Mouse (Mus musculus) limb, embryonic 10.5 days (tissue): ENCODE data around the gene Slbp. TPM values are rescaled to one million over a fixed set of nuclear protein-coding genes. Genes with fewer than 3 reads are reported as not detected.

Source experiments
- DNase-seq: peaks from one replicate; pipeline ENCODE4 v3.0.0-alpha.2; 2017; ENCODE audit warnings: low spot score
- H3K27ac ChIP-seq: fragments of 300-500 bp; sonication (generic); 2 replicates; pipeline ENCODE4 v1.5.1; 2016; ENCODE audit warnings: mild to moderate bottlenecking
- H3K27me3 ChIP-seq: fragments of 300-500 bp; sonication (generic); 2 replicates; pipeline ENCODE4 v1.6.1; 2016; ENCODE audit warnings: low read depth, mild to moderate bottlenecking; ENCODE audit not compliant: poor library complexity, severe bottlenecking
- H3K36me3 ChIP-seq: fragments of 300-500 bp; sonication (generic); 2 replicates; pipeline ENCODE4 v1.6.1; 2016; ENCODE audit warnings: mild to moderate bottlenecking, moderate library complexity
- H3K4me1 ChIP-seq: fragments of 300-500 bp; sonication (generic); 2 replicates; pipeline ENCODE4 v1.6.1; 2016
- H3K4me3 ChIP-seq: fragments of 300-500 bp; sonication (generic); 2 replicates; pipeline ENCODE4 v1.5.1; 2016; ENCODE audit warnings: mild to moderate bottlenecking, moderate library complexity
- H3K9me3 ChIP-seq: fragments of 300-500 bp; sonication (generic); replicated peaks from 2 replicates; pipeline ENCODE4 v1.6.1; 2016; ENCODE audit warnings: mild to moderate bottlenecking
- WGBS: fragments of 180-500 bp; shearing (Covaris S2); methylation state at CpG from one replicate; pipeline ENCODE4 v1.1.7; 2016; 5-methylcytosine and 5-hydroxymethylcytosine counted together
- polyA plus RNA-seq: library from polyadenylated mRNA; unstranded; fragments of >200 nt; fragmentation: Nextera tagmentation; extraction: Ambion mirVana; gene quantifications from 2 replicates; pipeline ENCODE4 v1.2.1, GENCODE M21; 2016

Slbp gene
- polyA plus RNA-seq, 1 experiment from 2014 or later: 340 TPM

GRCm38 (mm10) chr5:33668223-33668622, 15.8 kb upstream of the Slbp start:
- Histone ChIP-seq H3K27ac (no peak overlapping the region), H3K27me3 (no peaks in the 10 kb centered on the region), H3K4me3 (no peak overlapping the region), H3K36me3 (peaks cover 98% of the 10 kb centered on the region), H3K9me3 (no peaks in the 10 kb centered on the region), H3K4me1 (no peaks in the 10 kb centered on the region)
- DNase-seq: no peak

GRCm38 (mm10) chr5:33658664-33659050, 6.3 kb upstream of the Slbp start:
- Histone ChIP-seq H3K27me3 (no peaks in the 10 kb centered on the region), H3K9me3 (no peaks in the 10 kb centered on the region), H3K36me3 (peaks cover 59% of the 10 kb centered on the region), H3K4me3 (peak overlapping the region; percentile 77), H3K4me1 (peaks cover 38% of the 10 kb centered on the region), H3K27ac (peak overlapping the region; percentile 94)
- DNase-seq: no peak
- WGBS: 0% methylated on average over 26 of the region's 26 CpGs

GRCm38 (mm10) chr5:33657787-33658663, 5.7 kb upstream of the Slbp start, which contains the start of the genes Tacc3 and Tmem129:
Gene Tacc3 (plus strand): TSS chr5:33658128.
Gene Tmem129 (minus strand): TSS chr5:33658416.
- peaks cover 60% of the 10 kb centered on the region for H3K36me3 ChIP-seq
- H3K9me3 ChIP-seq: no peaks in the 10 kb centered on the region
- H3K4me1 ChIP-seq: peaks cover 43% of the 10 kb centered on the region
- peak; percentile 98 for DNase-seq
- H3K27ac ChIP-seq: peak within 1 kb of the TSS; percentile 94
- no peaks in the 10 kb centered on the region for H3K27me3 ChIP-seq
- WGBS: under 1% methylated on average over 60 of the region's 60 CpGs
- peak within 1 kb of the TSS; percentile 77 for H3K4me3 ChIP-seq

GRCm38 (mm10) chr5:33657251-33657786, 4.9 kb upstream of the Slbp start:
- Histone ChIP-seq H3K9me3 (no peaks in the 10 kb centered on the region), H3K36me3 (peaks cover 53% of the 10 kb centered on the region), H3K27me3 (no peaks in the 10 kb centered on the region), H3K4me1 (peaks cover 48% of the 10 kb centered on the region), H3K27ac (peak overlapping the region; percentile 94), H3K4me3 (peak overlapping the region; percentile 77)
- no peak for DNase-seq
- under 1% methylated on average over 32 of the region's 32 CpGs for WGBS

GRCm38 (mm10) chr5:33656739-33657138, 4.4 kb upstream of the Slbp start:
- 38% methylated on average over 1 of the region's 1 CpGs for WGBS
- Histone ChIP-seq H3K27ac (peak overlapping the region; percentile 94), H3K27me3 (no peaks in the 10 kb centered on the region), H3K36me3 (peaks cover 48% of the 10 kb centered on the region), H3K4me1 (peaks cover 48% of the 10 kb centered on the region), H3K9me3 (no peaks in the 10 kb centered on the region), H3K4me3 (peak overlapping the region; percentile 77)
- DNase-seq: no peak

GRCm38 (mm10) chr5:33655251-33655840, 3.0 kb upstream of the Slbp start:
- Histone ChIP-seq H3K27me3 (no peaks in the 10 kb centered on the region), H3K27ac (no peak overlapping the region), H3K9me3 (no peaks in the 10 kb centered on the region), H3K4me1 (peaks cover 51% of the 10 kb centered on the region), H3K4me3 (no peak overlapping the region), H3K36me3 (peaks cover 36% of the 10 kb centered on the region)
- 91% methylated on average over 10 of the region's 10 CpGs for WGBS
- no peak for DNase-seq

GRCm38 (mm10) chr5:33654424-33654823, 2.0 kb upstream of the Slbp start:
- H3K4me3 ChIP-seq: no peak overlapping the region
- no peaks in the 10 kb centered on the region for H3K27me3 ChIP-seq
- no peaks in the 10 kb centered on the region for H3K9me3 ChIP-seq
- H3K36me3 ChIP-seq: peaks cover 40% of the 10 kb centered on the region
- H3K27ac ChIP-seq: no peak overlapping the region
- DNase-seq: no peak
- H3K4me1 ChIP-seq: peaks cover 48% of the 10 kb centered on the region
- 94% methylated on average over 13 of the region's 13 CpGs for WGBS

GRCm38 (mm10) chr5:33652783-33653173, 404 bp upstream of the Slbp start:
- DNase-seq: no peak
- WGBS: 3% methylated on average over 9 of the region's 9 CpGs
- peaks cover 54% of the 10 kb centered on the region for H3K36me3 ChIP-seq
- peak overlapping the region; percentile 82 for H3K4me3 ChIP-seq
- H3K4me1 ChIP-seq: peaks cover 44% of the 10 kb centered on the region
- peak overlapping the region; percentile 99 for H3K27ac ChIP-seq
- H3K27me3 ChIP-seq: no peaks in the 10 kb centered on the region
- no peaks in the 10 kb centered on the region for H3K9me3 ChIP-seq

GRCm38 (mm10) chr5:33651541-33651920, 843 bp downstream of the Slbp start:
- no peak for DNase-seq
- H3K27me3 ChIP-seq: no peaks in the 10 kb centered on the region
- peaks cover 65% of the 10 kb centered on the region for H3K36me3 ChIP-seq
- under 1% methylated on average over 11 of the region's 11 CpGs for WGBS
- peak overlapping the region; percentile 99 for H3K27ac ChIP-seq
- peak overlapping the region; percentile 82 for H3K4me3 ChIP-seq
- H3K4me1 ChIP-seq: peaks cover 33% of the 10 kb centered on the region
- H3K9me3 ChIP-seq: no peaks in the 10 kb centered on the region

GRCm38 (mm10) chr5:33651017-33651416, 1.4 kb downstream of the Slbp start:
- Histone ChIP-seq H3K27me3 (no peaks in the 10 kb centered on the region), H3K9me3 (no peaks in the 10 kb centered on the region), H3K27ac (peak overlapping the region; percentile 99), H3K4me3 (peak overlapping the region; percentile 82), H3K36me3 (peaks cover 70% of the 10 kb centered on the region), H3K4me1 (peaks cover 28% of the 10 kb centered on the region)
- no peak for DNase-seq
- 20% methylated on average over 2 of the region's 2 CpGs for WGBS

- Histone ChIP-seq H3K9me3 (no peaks in the 10 kb centered on the region), H3K27ac (no peak overlapping the region), H3K4me3 (no peak overlapping the region), H3K36me3 (peaks cover 94% of the 10 kb centered on the region), H3K4me1 (no peaks in the 10 kb centered on the region), H3K27me3 (no peaks in the 10 kb centered on the region)
- peak; percentile 43 for DNase-seq
- 66% methylated on average over 3 of the region's 3 CpGs for WGBS
Observed at GRCm38 (mm10) chr5:33640652-33641051, 11.7 kb downstream of the Slbp start.

- Histone ChIP-seq H3K36me3 (peaks cover 89% of the 10 kb centered on the region), H3K27ac (no peak overlapping the region), H3K27me3 (no peaks in the 10 kb centered on the region), H3K9me3 (no peaks in the 10 kb centered on the region), H3K4me1 (no peaks in the 10 kb centered on the region), H3K4me3 (no peak overlapping the region)
- 68% methylated on average over 4 of the region's 4 CpGs for WGBS
- no peak for DNase-seq
Observed at GRCm38 (mm10) chr5:33638826-33639225, 13.5 kb downstream of the Slbp start.
